Mouse (Mus musculus): ENCODE measurements around the gene Ptprn2.

- TF ChIP-seq POLR2A (IDR thresholded peaks at IDR 0.05; ENCODE audit: insufficient read length, low read depth) (no peak), E2F4 (IDR thresholded peaks at IDR 0.05; ENCODE audit: insufficient read depth) (no peak), TCF12 (IDR thresholded peaks at IDR 0.05; ENCODE audit: insufficient read depth, poor library complexity, severe bottlenecking) (no peak), CEBPB (IDR thresholded peaks at IDR 0.05; ENCODE audit: insufficient read depth, poor library complexity, severe bottlenecking) (no peak), MYOG (IDR thresholded peaks at IDR 0.05; ENCODE audit: control insufficient read depth in 1 of 3, insufficient read depth in 1 of 3, insufficient read length in 2 of 3, low read depth in 2 of 3) (no peak), MYOD1 (IDR thresholded peaks at IDR 0.05; ENCODE audit: control insufficient read depth in 1 of 3, insufficient read length in 2 of 3, low read depth in 2 of 3) (no peak)
These were observed 18.5 kb upstream of the Ptprn2 start for GRCm38 (mm10) chr12:116467030-116467429.
